Mouse (Mus musculus) G1E (cell line): ENCODE measurements around the gene Tmc4. TPM values are rescaled to one million over a fixed set of nuclear protein-coding genes. Genes with fewer than 3 reads are reported as not detected.
"Not testable (repeated sequence)": the region's sequence is repeated elsewhere in the genome, so short reads cannot be mapped to it uniquely, and the experiment has no call there.

Experiments used
- ATAC-seq: 2 replicates; pipeline ENCODE4 v1.8.0; 2016; ENCODE audit warnings: mild to moderate bottlenecking; ENCODE audit not compliant: insufficient number of reproducible peaks, poor library complexity, low FRiP score, severe bottlenecking; ENCODE audit errors: extremely low read depth
- DNase-seq: peaks from one replicate; pipeline ENCODE4 v3.0.0; 2012; ENCODE audit warnings: low spot score
- H3K27me3 ChIP-seq: 2 replicates; pipeline ENCODE4 v1.6.1; 2012; ENCODE audit warnings: mild to moderate bottlenecking, low read length, inconsistent platforms; ENCODE audit not compliant: insufficient read depth
- H3K36me3 ChIP-seq: replicated peaks from 2 replicates; pipeline ENCODE3; 2012; ENCODE audit warnings: mild to moderate bottlenecking, inconsistent platforms
- H3K4me1 ChIP-seq: 2 replicates; pipeline ENCODE4 v1.6.1; 2012; ENCODE audit warnings: low read depth, low read length, inconsistent platforms, mixed read lengths; ENCODE audit not compliant: insufficient read depth
- H3K4me3 ChIP-seq: 2 replicates; pipeline ENCODE4 v1.5.1; 2012; ENCODE audit warnings: low read depth, mild to moderate bottlenecking, inconsistent platforms, low read length, moderate library complexity, mixed read lengths
- H3K9me3 ChIP-seq: replicated peaks from 2 replicates; pipeline ENCODE4 v1.6.1; 2012; ENCODE audit warnings: inconsistent platforms
- CTCF ChIP-seq: IDR thresholded peaks from 2 replicates; pipeline ENCODE4 v1.5.1; 2012; ENCODE audit warnings: low read depth, low read length, inconsistent platforms, mixed read lengths
- GATA1 ChIP-seq: IDR thresholded peaks from 2 replicates; pipeline ENCODE4 v1.6.1; 2012; ENCODE audit warnings: borderline replicate concordance, low read length, inconsistent platforms, mixed read lengths
- GATA2 ChIP-seq: IDR thresholded peaks from 2 replicates; pipeline ENCODE4 v1.6.1; 2012; ENCODE audit warnings: low read depth, low read length, inconsistent platforms, borderline replicate concordance
- POLR2AphosphoS5 ChIP-seq: IDR thresholded peaks from 2 replicates; pipeline ENCODE4 v1.6.1; 2012; ENCODE audit warnings: low read depth, low read length, inconsistent platforms; ENCODE audit not compliant: insufficient replicate concordance
- TAL1 ChIP-seq: conservative IDR thresholded peaks from 2 replicates; pipeline ENCODE4 v1.6.1; 2012; ENCODE audit warnings: low read depth, low read length, inconsistent platforms, mixed read lengths
- polyA plus RNA-seq: library from polyadenylated mRNA; stranded (reverse); fragments of >175 nt; gene quantifications from 2 replicates; pipeline ENCODE4 v1.2.3, GENCODE M21; 2012
- total RNA-seq, 2 experiments: library from RNA; stranded (forward) in 1 of 2; stranded (reverse) in 1 of 2; fragments of 200-1000 nt in 1 of 2; fragments of >200 nt in 1 of 2; fragmentation: Nextera tagmentation in 1 of 2; gene quantifications; 2 replicates each; pipeline ENCODE4 v1.2.3; 2014 to 2017

Tmc4 gene
- total and polyA plus RNA-seq, 3 experiments = 1.8 to 14.7 (median 5.5) TPM

- ATAC-seq = peak; percentile 79
- no peaks in the 10 kb centered on the region for H3K27me3 ChIP-seq
- peaks cover 49% of the 10 kb centered on the region for H3K36me3 ChIP-seq
- TF ChIP-seq CTCF (no peak), POLR2AphosphoS5 (peak; percentile 97), TAL1 (no peak), GATA1 (no peak), GATA2 (no peak)
- peak within 1 kb of the TSS; percentile 75 for H3K4me3 ChIP-seq
- DNase-seq = peak; percentile 73
- no peaks in the 10 kb centered on the region for H3K9me3 ChIP-seq
- peaks cover 23% of the 10 kb centered on the region for H3K4me1 ChIP-seq
Observed at GRCm38 (mm10) chr7:3703879-3704441, 26.6 kb upstream of the Tmc4 start, which contains the start of gene Rps9. Gene Rps9 (plus strand): TSS chr7:3703993.

- peaks cover 52% of the 10 kb centered on the region for H3K36me3 ChIP-seq
- DNase-seq (no peak), ATAC-seq (no peak)
- H3K9me3 ChIP-seq = no peaks in the 10 kb centered on the region
- peaks cover 23% of the 10 kb centered on the region for H3K4me1 ChIP-seq
- H3K27me3 ChIP-seq = no peaks in the 10 kb centered on the region
- H3K4me3 ChIP-seq = peak overlapping the region; percentile 75
- TF ChIP-seq POLR2AphosphoS5 = no peak
- TF ChIP-seq CTCF = no peak
- TF ChIP-seq TAL1 = no peak
- TF ChIP-seq GATA2 = no peak
- no peak for TF ChIP-seq GATA1
Observed at GRCm38 (mm10) chr7:3703148-3703878, 26.0 kb upstream of the Tmc4 start.

GRCm38 (mm10) chr7:3698471-3698870 lies 21.1 kb upstream of the Tmc4 start:
- no peak overlapping the region for H3K4me3 ChIP-seq
- TF ChIP-seq GATA1 = no peak
- TF ChIP-seq GATA2 = no peak
- no peak for TF ChIP-seq POLR2AphosphoS5
- no peak for TF ChIP-seq TAL1
- no peak for TF ChIP-seq CTCF
- H3K27me3 ChIP-seq = no peaks in the 10 kb centered on the region
- ATAC-seq = no peak
- H3K4me1 ChIP-seq = peaks cover 23% of the 10 kb centered on the region
- no peak for DNase-seq
- peaks cover 50% of the 10 kb centered on the region for H3K36me3 ChIP-seq
- H3K9me3 ChIP-seq = no peaks in the 10 kb centered on the region

GRCm38 (mm10) chr7:3694949-3695305 lies 17.6 kb upstream of the Tmc4 start:
- H3K4me3 ChIP-seq = peak overlapping the region; percentile 88
- ATAC-seq, H3K9me3 ChIP-seq, H3K27me3 ChIP-seq, DNase-seq: not testable (repeated sequence)
- peaks cover 54% of the 10 kb centered on the region for H3K36me3 ChIP-seq
- peaks cover 39% of the 10 kb centered on the region for H3K4me1 ChIP-seq

- H3K27me3 ChIP-seq = no peaks in the 10 kb centered on the region
- TF ChIP-seq GATA1 (no peak), POLR2AphosphoS5 (no peak), TAL1 (no peak), CTCF (no peak), GATA2 (no peak)
- peaks cover 54% of the 10 kb centered on the region for H3K36me3 ChIP-seq
- no peaks in the 10 kb centered on the region for H3K9me3 ChIP-seq
- H3K4me1 ChIP-seq = peaks cover 39% of the 10 kb centered on the region
- peak overlapping the region; percentile 88 for H3K4me3 ChIP-seq
- ATAC-seq (peak; percentile 16; the same call in 1 of the 2 replicates), DNase-seq (peak; percentile 68)
Observed at GRCm38 (mm10) chr7:3694076-3694948, 17.0 kb upstream of the Tmc4 start.

- Histone ChIP-seq H3K9me3 (no peaks in the 10 kb centered on the region), H3K36me3 (peaks cover 54% of the 10 kb centered on the region), H3K4me1 (peaks cover 39% of the 10 kb centered on the region), H3K27me3 (no peaks in the 10 kb centered on the region), H3K4me3 (peak overlapping the region; percentile 88)
- TF ChIP-seq POLR2AphosphoS5 = no peak
- no peak for TF ChIP-seq TAL1
- TF ChIP-seq GATA1 = no peak
- no peak for TF ChIP-seq CTCF
- TF ChIP-seq GATA2 = no peak
- ATAC-seq (no peak), DNase-seq (no peak)
Observed at GRCm38 (mm10) chr7:3693809-3694075, 16.4 kb upstream of the Tmc4 start.
